Mouse (Mus musculus) fat pad, adult 2 months (tissue): ENCODE measurements around the gene Dynll2.

ENCODE experiments used
- DNase-seq: peaks from one replicate; pipeline ENCODE4 v3.0.0-alpha.2; 2011; ENCODE audit warnings: low read depth, low spot score; ENCODE audit errors: extremely low read depth

Dynll2 gene

DNA sequence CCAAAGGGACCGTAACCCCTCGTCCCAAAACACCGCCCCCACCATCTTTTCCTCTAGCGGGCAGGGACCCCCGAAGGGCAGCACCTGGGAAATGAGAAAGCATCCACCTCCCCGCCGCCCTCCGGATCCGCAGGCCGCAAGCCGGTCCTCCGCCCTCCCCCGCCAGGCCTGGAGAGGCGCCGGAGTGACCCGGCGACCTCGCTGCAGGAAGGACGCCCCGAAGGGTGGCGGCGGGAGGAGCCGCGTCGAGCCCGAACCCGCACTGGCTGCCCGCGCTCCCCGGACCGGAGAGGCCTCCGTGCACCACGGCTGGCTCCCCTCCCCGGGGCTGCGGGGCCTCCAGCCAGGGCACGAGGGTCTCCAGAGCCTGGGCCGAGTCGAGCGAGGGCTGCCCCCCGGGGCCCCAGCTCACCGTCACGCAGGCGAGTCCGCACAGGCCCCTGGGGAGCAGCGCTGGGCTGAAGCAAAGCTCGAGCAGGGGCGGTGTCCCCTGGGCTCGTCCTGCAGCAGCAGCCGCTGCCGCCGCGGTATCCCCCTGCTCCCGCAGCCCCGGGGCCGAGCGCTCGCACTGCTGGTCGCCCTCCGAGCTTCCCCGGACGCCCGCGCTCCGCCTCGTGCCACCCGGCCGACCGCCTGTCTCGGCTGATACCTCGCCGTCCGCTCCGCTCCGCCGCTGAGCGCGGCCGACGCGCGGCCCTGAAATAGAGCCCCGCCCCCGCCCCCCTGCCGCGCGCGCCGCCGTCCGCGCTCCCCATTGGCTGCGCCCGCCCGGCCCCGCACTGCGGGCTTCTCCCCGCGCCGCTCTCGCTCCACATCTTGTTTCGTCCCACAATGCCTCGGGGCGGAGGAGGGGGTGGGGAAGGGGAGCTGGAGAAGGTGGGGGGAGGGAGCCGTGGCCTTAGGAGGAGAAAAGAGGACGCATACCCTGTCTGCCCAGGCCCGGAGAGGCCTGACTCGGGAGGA lies at the start of gene Dynll2:
Gene Dynll2 (minus strand): TSS at position 703 of the 963 bp plus-strand sequence.
- no peak for DNase-seq

DNA sequence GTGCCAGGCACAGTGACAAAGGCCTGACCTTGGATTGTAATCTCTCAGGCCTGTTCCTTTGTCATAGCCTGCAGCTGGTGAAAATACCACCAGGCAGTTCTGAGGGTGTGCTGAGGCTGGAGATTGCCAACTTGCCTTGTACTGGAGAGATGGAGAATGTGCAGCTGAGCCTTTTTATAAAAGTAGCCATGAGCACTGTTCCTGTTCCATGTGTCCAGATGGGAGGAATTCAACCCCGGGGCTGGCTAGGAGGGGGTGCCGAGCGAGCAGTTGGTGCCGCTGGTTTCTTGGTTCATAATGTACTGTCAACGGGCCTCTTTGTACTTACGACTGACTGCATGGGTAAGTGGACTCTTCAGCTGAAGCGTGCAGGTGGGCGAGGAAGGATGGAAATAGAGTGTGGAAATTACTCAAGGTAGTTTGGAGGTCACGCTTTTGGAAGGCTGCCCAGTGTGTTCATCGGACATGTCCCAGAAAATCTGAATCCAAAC lies 49.5 kb upstream of the Dynll2 start:
- no peak for DNase-seq

DNA sequence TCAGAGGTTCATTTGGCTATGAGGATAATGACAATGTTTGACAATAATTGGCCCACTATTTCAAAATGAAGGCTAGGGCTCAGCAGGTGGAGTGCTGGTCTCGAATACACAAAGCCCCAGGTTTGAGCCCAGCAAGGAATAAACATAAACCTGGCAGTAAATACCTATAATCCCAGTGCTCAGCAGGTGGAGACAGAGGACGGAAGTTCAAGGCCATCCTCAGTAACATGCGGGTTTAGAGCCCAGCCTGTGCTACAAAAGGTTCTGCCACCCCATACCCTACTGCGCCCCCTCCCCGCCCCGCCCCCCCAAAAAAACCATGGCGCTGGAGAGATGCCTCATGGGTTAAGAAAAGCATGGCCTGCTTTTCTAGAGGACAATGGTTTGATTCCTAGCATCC lies 48.6 kb upstream of the Dynll2 start:
- DNase-seq, result no peak

DNA sequence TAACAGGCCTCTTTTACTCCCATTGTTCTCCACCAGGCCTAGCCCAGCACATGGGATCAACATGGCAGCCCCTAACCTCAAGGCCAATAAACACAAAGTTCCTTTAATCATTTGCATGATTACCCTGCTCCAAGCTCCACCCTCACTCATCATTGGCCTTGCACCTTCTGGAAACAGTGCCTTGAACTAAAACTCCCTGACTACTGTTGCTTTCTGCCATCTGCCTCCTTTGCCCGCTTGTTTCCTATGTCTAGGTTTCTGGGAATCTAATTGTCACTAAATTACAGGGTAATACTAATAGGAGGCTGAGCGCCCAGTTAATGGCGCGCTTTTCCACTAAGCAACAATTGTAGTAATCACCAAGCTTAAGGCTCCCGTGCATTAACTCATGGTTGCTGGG lies 44.4 kb upstream of the Dynll2 start:
- no peak for DNase-seq

DNA sequence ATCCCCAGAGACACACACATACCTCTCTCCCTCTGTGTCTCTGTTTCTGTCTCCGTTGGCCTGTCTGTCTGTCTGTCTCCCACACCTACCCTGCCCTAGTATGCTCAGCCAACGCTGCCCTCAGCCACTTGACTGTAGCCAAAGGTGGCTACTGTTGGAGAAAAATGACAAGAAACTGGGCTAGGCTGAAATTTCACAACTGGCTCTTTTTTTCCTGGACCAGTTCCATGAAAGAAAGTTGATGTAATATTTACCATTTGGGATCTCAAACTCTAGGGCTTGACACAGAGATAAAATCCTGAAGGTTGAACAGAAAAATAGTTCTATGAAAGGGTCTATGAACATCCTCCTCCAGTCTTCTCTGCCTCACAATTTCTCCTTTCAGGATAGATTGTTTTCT lies 43.5 kb upstream of the Dynll2 start:
- DNase-seq, result no peak

DNA sequence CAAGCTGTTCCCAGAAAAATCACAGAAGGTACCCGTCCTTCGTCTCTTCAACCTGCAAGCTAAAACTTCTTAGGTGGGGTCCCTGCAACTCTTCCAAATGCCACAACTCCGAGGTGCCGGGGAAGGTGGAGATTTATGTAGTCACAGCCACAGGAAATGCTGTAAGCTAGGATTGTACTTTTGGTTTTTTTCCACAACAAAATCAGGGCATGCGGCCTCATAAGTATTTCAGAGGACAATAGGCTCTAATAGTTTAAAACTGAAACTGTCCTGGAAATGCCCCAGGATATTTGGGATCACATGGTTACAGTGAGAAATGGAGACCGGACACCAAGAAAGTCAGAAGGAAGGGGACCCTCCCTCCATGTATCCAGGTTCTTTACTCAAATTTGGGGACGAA lies 42.9 kb upstream of the Dynll2 start:
- no peak for DNase-seq

DNA sequence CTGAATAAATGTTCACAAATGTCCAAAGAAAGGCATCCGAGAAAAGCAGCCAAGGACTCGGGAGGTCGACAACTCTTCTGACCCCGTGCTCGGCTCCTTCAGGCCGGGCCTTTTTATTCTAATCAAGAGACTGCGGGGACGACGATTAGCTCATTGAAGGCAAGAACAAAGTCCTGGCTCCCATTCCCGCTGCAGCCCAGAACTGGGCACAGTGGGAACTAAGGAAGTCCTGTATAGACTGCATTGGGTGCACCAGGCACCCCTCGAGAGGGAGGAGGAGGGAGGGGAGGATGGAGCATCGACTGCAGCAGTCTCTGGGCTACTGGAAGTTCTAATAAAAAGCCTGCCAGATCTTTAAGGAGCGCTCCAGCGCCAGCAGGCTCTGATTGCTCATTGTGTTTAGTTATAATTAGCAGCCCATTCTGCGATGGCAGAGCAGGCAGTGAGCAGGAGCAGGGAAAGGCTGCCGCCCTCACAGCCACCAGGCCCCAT lies 40.9 kb upstream of the Dynll2 start:
- DNase-seq, result no peak

DNA sequence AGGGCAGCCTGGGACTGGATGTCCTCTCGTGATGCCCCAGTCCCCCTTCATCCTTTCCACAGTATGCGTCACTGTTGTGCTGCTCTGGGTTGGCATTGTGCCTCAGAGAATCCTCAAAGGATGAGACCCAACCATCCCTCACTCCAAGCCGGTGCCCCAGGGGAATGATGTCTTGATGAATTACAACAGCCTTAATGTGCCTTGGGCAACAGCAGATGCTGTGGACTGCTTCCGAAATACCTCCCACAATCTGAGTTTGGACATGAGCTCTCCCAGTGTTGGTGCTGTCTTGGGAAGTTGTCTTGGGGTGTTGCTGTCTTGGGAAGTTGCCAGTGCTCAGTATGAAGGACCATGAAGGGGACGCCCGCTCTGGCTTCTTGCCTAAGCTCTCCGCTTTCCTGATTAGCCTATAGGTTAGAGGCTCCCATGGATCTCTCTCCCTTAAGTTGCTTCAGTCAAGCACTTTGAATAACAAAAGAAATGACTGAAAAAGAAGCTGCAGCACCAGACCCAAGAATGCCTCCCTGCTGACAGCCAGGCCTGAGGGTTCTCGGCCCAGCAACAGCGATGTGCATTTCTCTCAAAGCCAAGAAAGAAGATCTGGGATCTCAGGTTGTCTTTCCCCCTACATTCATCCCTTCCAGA lies 40.2 kb upstream of the Dynll2 start:
- no peak for DNase-seq

DNA sequence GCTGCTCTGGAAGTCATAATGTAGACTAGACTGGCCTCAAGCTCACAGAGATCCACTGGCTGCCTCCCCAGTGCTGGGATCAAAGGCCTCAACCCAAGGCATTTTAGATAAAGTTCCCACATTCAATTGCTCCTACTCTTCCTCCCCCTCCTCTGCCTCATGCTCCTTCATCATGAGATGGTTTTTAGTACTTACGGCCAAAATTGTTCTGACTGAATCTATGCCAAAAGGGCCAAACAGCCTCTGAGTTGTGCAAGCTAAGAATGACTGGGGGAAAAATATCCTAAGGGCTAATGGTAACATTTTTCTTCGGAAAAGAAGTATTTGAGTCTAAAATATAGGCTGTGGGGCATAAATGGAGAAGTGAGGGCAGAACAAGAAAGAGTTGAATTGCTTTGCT lies 36.6 kb upstream of the Dynll2 start:
- DNase-seq, result no peak

DNA sequence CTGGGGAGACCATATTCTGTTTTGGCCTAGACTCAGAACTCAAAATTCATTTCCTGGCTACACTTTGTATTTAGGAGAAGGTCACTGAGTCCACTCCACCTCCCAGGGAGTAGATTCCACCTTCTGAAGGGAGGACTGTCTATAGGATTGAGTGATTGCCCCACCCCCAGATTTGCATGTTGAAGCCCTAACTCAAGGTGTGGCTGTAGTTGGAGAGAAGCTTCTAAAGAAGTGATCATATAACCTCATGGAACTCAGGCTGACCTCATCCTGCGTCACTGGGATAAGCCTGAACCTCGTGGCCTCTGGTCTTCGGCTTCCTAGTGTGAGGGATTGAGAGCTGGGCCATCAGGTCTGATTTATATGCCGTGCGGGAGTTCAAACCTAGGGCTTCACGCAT lies 28.5 kb upstream of the Dynll2 start:
- no peak for DNase-seq

DNA sequence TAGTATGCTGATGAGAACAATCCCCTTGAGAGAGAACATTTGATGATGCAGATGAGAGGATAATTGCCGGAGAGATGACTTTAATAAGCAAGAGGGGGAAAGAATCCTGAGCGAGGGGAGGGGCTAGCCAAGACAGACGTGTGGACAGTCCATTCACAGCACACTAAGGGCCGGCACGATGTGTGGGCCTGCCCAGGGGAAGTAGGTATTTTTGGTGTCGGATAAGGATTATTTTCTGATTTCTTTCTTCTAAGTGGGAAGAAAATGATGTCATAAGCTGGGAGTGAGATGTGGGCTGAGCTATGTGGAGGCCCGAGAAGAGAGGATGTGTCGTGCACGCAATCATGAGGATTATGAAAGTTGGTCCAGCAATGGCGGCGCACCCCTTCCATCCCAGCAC lies 27.8 kb upstream of the Dynll2 start:
- no peak for DNase-seq

DNA sequence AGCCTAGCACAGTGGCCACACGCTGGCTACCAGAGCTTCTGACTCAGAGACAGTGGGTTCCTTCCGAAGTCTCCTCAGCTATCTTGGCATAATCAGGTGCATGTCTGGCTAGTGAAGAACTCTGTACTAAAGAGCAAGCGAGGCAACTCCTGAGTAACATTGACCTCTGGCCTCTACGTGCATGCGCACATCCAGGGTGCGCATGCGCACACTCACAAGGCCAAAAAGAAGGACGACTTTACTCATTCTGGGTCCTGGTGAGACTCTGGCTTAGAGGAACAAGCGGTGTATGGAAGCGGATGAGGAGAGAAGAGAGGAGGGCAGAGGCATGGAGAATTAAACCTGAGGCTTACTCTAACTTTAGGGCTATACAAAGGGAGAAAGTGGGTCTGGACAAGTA lies 26.3 kb upstream of the Dynll2 start:
- no peak for DNase-seq

DNA sequence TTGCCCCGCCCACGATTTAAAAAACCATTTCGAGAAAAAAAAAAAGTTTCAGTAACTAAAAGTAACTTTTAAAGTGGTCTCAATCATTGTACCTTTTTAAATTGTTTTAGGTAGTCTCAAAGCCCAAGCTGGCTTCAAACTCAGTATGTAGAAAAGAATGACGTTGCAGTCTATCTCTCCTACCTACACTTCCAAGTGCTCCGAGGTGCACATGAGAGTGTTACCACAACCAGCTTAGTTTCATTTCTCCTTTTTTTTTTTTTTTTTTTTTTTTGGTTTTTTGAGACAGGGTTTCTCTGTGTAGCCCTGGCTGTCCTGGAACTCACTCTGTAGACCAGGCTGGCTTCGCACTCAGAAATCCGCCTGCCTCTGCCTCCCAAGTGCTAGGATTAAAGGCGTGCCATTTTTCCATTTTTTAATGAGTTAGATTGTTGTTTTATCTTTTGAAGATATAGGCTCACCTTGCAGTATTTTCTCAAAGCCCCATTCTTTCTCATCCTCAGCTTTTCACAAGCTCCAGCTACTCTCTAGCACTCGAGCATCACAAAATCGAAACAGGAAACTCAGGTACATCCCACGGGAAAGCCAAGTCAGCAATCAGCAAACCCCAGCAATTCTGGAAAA lies 25.4 kb upstream of the Dynll2 start:
- no peak for DNase-seq

DNA sequence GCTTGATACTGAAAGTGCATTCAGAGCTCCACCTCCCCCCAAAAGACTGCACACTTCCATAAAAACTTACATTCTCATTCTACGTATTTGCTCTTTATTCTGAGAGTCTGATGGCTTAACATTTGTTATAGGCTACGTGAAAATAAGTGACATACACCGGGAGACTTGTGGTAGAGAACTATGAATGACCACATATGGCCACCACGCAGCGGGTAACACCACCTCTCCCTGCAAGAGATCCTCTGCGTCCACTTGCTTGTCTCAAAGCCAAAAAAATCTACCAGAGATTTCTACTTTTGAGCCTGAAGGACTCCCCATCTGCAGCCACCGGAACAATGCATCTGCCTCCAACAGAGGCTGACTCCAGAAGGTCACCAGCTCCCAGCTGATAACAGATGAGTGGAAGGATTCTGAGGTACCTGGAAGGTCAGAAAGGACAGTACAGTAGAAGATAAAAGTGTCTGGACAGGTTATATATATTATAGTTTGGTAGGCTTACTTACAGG lies 24.6 kb upstream of the Dynll2 start:
- no peak for DNase-seq

DNA sequence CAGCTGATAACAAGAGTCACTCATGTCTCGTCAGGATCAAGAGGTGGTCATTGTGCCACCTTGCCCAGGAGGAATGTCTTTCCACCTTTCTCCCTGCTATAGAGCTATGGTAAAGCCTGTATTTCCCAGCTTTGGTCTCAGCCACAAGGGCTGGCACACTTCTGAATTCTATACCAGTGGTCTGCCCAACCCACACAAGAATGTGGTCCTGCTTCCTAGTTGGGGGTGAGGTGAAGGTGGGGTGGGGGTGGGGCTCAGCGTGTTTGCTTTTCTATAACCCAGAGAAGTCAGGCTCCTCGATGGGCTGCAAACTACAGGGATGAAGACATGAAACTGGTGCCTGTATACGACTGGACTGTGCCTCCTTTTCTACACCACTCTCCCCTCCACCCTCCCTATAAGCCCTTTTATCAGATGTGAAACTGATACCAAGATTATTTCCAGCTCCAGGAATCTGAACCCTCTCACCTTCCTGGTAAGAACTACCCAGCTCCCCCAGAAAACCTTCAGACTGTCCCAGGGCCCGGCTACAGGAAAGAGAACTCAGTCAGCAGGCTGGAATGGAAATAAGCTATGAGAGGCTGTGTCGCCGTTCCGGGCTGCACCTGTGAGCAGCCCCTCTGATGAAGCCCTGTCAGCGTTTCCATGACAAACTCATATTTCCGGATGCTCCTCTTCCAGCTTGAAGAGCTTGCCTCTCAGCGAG lies 24.0 kb upstream of the Dynll2 start:
- no peak for DNase-seq

DNA sequence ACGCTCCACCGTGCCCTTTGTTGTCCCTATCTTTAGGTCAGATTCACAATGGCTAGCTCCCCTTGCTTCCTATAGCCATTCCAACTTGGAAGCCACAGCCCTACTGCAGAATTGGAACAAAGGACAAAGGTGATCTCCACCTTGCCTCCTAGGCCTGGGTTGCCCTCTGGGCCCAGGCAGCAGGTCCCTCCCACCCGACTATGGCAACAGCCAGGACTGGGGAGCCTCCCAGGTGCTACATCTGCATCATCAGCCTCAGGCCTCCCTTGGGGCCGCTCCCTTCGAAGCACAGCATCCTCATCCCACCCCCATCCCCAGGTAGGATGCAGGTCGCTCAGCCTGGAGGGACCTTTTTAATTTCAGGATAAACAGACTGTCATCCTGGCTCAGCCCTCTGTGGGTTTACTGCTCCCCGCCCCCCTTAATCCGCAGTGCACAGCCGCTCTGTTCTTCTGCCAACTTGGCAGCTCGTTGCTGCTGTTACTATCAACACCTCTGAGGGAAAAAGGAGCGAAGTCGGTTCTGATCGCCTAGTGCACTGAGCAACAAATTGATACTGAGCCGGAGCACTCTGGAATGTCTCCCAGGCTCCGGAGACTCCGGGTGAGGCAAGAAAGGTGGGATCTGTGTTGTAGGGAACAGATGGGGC lies 22.3 kb upstream of the Dynll2 start:
- no peak for DNase-seq

DNA sequence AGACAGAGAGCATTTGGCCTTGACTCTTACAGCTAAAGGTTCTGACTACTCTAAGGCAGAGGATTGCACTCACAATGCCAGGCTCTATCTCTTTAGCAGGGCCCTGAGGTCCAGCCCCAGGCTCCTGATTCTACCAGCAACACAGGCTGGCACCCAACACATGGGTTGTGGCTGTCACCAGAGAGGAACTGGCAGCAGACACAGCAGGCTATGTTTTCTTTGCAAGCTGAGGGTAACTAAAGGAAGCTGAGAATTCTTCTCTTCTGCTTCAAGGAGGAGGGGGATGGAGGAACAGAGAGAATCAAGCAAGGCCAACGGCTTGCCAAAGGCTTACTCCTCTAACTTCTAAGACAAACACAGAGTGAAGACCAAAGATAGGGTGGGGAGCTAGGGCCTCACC lies 21.3 kb upstream of the Dynll2 start:
- no peak for DNase-seq

DNA sequence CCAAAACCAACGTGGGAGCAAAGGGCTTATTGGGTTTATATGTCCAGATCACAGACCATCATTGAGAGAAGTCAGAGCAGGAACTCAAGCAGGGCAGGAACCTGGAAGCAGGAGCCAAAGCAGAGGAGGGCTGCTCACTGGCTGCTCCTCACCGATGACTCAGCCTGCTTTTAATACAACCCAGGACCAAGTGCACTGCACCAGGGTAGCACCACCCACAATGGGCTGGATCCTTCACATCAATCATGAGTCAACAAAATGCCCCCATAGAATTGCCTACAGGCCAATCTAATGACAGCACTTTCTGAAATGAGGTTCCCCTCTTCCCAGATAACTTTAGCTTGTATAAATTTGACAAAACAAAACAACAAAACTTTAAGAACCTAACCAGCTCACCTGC lies 16.8 kb upstream of the Dynll2 start:
- no peak for DNase-seq

DNA sequence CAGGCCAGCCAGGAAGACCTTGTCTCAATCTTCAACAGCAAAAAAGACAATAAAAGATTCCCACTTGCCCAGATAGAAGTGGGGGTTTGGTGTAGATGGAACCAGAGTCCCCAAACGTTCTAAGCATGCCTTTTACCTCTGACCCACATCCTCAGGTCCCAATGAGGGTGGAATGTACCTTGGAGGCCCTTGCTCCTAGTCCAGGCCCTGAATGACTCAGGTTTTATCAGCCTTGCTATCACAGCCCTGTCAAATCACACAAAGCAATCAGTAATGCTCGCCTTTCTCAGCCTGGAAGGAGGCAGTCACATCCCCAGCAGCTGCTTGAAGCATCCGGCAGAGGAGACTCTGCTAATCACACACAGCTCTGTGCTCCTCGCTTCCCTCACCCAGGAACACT lies 15.4 kb upstream of the Dynll2 start:
- DNase-seq, result no peak

DNA sequence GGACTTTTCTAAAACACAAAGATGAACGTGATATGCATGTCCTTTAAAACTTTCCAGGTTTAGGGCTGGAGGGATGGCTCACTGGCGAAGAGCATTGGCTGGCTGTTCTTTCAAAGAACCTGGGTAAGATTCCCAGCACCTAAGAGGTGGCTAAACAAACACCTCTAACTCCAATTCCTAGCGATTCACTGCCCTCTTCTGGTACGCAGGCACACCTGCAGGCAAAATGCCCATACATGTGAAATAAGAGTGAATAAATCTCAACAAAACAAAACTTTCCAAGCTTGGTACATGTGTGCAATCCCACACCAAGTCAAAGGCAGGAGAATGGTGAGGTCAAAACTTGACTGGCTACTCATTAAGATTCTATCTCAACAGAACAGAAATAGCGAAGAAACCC lies 12.4 kb upstream of the Dynll2 start:
- no peak for DNase-seq
